Mouse (Mus musculus): ENCODE measurements around the gene Bptf. TPM values are rescaled to one million over a fixed set of nuclear protein-coding genes. Genes with fewer than 3 reads are reported as not detected.
"Not testable (repeated sequence)": the region's sequence is repeated elsewhere in the genome, so short reads cannot be mapped to it uniquely, and the experiment has no call there.

Bptf gene
- 10 to 100 TPM; 27.9 to 31.3 TPM for total RNA-seq (2021)
- long read RNA-seq, experiment 1, partial matches to known transcripts, result 1 of 6 reads
- long read RNA-seq, experiment 1, other reads (novel, unspliced or antisense), result 5 of 6 reads
- long read RNA-seq, experiment 2, partial matches to known transcripts, result 1 of 5 reads
- long read RNA-seq, experiment 2, other reads (novel, unspliced or antisense), result 4 of 5 reads

- DNase-seq, result peak; percentile 87 to 93
Observed at GRCm38 (mm10) chr11:107131749-107132421, at the start of gene Bptf. Gene Bptf, minus strand, starts transcription at chr11:107132127.

- no peak for DNase-seq
Observed at GRCm38 (mm10) chr11:107161215-107161614, 29.3 kb upstream of the Bptf start.

GRCm38 (mm10) chr11:107159034-107159433 lies 27.1 kb upstream of the Bptf start:
- DNase-seq, result peak in 1 of 2 experiments; percentile 13

GRCm38 (mm10) chr11:107156977-107157642 lies 25.2 kb upstream of the Bptf start:
- peak in 1 of 2 experiments; percentile 25 for DNase-seq

- no peak for DNase-seq
Observed at GRCm38 (mm10) chr11:107155292-107155691, 23.4 kb upstream of the Bptf start.

GRCm38 (mm10) chr11:107154431-107154830 lies 22.5 kb upstream of the Bptf start:
- DNase-seq, result no peak

- no peak for DNase-seq
Observed at GRCm38 (mm10) chr11:107153645-107154044, 21.7 kb upstream of the Bptf start.

GRCm38 (mm10) chr11:107151809-107152208 lies 19.9 kb upstream of the Bptf start:
- DNase-seq, result peak in 1 of 2 experiments; percentile 42

- not testable (repeated sequence) for DNase-seq
Observed at GRCm38 (mm10) chr11:107143956-107144355, 12.0 kb upstream of the Bptf start.

GRCm38 (mm10) chr11:107142382-107142781 lies 10.5 kb upstream of the Bptf start:
- DNase-seq, result no peak

GRCm38 (mm10) chr11:107140756-107141155 lies 8.8 kb upstream of the Bptf start:
- DNase-seq, result no peak

- DNase-seq, result peak in 1 of 2 experiments; percentile 43
Observed at GRCm38 (mm10) chr11:107138633-107139032, 6.7 kb upstream of the Bptf start.

- DNase-seq, result no peak
Observed at GRCm38 (mm10) chr11:107137593-107137992, 5.7 kb upstream of the Bptf start.

GRCm38 (mm10) chr11:107136458-107136857 lies 4.5 kb upstream of the Bptf start:
- not testable (repeated sequence) for DNase-seq

- no peak for DNase-seq
Observed at GRCm38 (mm10) chr11:107135741-107136140, 3.8 kb upstream of the Bptf start.

- DNase-seq, result no peak
Observed at GRCm38 (mm10) chr11:107132426-107132825, 499 bp upstream of the Bptf start.

GRCm38 (mm10) chr11:107130879-107131748 lies 813 bp downstream of the Bptf start:
- peak; percentile 78 for DNase-seq

- DNase-seq, result peak in 1 of 2 experiments; percentile 40
Observed at GRCm38 (mm10) chr11:107130221-107130788, 1.6 kb downstream of the Bptf start.

GRCm38 (mm10) chr11:107129641-107130040 lies 2.3 kb downstream of the Bptf start:
- DNase-seq, result no peak

- DNase-seq, result not testable (repeated sequence)
Observed at GRCm38 (mm10) chr11:107126716-107127115, 5.2 kb downstream of the Bptf start.

GRCm38 (mm10) chr11:107125011-107125410 lies 6.9 kb downstream of the Bptf start:
- DNase-seq, result no peak

GRCm38 (mm10) chr11:107124327-107124731 lies 7.6 kb downstream of the Bptf start:
- peak; percentile 58 to 69 for DNase-seq
